Mouse (Mus musculus): Measurements from ENCODE around the gene Cyp26a1. TPM values are rescaled to one million over a fixed set of nuclear protein-coding genes. Genes with fewer than 3 reads are reported as not detected.

Cyp26a1 gene
- total RNA-seq, 2 experiments from 2014 or later = 0.31 TPM; not detected in 1

DNA sequence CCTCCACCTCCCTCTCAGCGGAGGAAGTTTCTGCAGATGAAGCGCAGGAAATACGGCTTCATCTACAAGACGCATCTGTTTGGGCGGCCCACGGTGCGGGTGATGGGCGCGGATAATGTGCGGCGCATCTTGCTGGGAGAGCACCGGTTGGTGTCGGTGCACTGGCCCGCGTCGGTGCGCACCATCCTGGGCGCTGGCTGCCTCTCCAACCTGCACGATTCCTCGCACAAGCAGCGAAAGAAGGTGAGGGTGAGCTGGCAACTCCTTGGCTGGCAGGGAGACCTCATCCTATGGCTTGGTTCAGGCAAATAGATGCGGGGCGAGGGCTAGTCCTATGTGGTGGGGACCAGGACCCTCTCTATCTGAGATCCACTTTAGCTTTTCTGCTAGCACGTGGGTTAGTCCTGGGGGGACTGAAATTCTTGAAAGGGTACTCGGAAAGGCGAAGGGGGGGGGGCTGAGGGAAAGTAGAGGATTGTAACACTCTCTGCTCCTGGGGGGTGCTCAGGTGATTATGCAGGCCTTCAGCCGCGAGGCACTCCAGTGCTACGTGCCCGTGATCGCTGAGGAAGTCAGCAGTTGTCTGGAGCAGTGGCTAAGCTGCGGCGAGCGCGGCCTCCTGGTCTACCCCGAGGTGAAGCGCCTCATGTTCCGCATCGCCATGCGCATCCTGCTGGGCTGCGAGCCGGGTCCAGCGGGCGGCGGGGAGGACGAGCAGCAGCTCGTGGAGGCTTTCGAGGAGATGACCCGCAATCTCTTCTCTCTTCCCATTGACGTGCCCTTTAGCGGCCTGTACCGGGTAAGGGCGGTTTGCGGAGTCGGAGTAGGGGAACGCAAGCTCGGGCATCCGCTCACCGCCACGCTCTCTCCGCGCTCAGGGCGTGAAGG, 919 bp downstream of the Cyp26a1 start:
- no peak for DNase-seq
- intact Hi-C loops (cut with DNase I) = no loop called here

DNA sequence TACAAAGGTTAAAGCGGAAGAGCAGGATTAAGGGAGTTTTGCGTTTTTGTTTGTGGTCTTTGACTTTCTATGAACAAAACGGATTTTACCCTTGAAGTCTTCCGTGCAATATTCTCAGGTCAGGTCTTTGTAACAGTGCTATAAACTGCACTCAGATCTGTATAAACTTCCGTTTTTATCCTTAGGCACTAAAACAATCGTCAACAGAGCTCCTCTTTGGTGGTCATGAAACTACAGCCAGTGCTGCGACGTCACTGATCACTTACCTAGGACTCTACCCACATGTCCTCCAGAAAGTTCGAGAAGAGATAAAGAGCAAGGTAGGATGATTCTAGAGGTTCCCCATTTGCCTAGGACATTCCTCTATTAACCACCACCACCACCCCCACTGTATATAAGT, 2.1 kb downstream of the Cyp26a1 start:
- intact Hi-C loops (cut with DNase I) = no loop called here
- no peak for DNase-seq

DNA sequence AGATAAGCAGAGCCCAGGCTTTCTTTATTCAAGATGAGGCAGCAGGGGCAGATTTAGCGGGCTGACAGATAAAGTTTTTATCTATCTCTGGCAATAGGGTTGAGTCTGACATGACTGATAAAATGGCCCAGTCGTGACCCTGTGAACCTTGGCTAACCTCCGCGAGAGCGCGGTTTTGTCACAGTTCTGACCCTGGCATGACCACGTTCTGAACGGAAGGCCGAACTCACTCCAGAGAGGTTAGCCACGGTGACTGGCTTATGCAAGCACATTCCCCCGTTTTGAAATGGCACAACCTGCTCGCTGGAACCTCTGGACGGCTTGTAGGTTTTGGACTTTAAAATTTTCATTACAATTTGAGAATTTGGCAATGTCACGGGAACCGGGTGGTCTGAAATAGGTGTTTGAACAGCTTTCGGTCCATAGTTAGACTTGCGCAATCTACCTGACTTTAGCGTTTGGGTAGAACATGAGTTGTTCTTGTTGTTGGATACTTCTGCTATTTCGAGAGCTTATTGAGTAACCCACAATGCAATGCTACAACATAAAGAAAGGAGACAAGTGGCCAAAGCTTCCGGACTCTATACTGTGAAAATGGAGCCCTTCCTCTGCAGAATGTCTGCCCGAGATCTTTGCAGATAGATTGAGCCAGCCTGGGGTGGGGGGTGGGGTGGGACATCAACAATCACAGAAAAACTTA, 4.9 kb downstream of the Cyp26a1 start:
- intact Hi-C loops (cut with DNase I) = loop anchor here (1.0 kb wide), 1 partner anchor 185 kb away; no protein-coding TSS in a partner anchor
- no peak for DNase-seq

DNA sequence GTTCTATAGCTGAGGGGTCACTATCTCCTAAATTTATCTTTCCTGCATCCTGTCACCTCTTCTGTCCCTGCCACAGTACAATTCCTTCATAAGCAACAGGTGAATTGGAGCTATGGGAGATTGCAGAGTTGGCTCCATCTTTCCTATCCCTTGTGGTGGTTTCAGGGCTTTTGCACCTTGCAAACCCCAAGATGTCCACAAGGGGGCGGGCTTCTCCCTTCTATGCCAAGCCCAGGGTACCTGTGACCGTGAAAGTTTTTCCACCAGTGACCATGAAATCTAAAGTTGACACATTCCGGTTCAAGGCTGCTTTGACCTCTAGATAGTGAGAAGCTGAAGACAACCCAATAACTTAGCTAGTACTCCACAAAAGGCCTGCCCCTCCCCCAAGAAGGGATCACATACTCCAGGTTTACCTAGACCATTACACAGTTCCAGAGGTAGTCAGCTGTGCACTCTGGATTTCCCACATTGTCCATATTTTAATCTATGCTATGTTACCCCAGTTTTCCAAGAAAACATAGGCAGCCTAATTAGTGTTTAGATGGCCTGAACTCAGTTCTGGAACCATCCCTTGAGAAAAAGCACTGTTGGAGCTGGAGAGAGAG, 6.4 kb downstream of the Cyp26a1 start:
- DNase-seq = peak; percentile 71 to 84
- intact Hi-C loops (cut with DNase I) = loop anchor here (1.0 kb wide), 2 partner anchors 183 to 233 kb away; no protein-coding TSS in a partner anchor

DNA sequence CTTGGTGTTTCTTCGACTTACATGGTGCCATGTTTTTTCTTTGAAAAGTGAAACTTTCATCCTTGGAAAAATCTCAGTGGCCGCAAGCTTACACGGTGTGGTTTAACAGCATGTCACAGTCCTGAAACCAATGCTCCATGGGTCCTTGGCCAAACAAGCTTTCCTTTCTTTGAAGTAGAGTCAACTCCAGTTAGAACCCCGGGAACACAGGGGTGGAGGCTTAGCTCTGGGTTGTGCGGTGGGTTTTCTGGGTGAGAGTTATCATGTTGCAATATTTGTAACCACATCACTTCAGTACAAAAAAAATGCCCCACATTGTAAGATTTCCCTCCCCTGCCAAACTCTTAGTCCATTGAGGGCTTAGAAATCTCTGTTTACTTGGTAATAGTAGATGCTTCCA, 8.1 kb downstream of the Cyp26a1 start:
- intact Hi-C loops (cut with DNase I) = no loop called here
- DNase-seq = no peak

DNA sequence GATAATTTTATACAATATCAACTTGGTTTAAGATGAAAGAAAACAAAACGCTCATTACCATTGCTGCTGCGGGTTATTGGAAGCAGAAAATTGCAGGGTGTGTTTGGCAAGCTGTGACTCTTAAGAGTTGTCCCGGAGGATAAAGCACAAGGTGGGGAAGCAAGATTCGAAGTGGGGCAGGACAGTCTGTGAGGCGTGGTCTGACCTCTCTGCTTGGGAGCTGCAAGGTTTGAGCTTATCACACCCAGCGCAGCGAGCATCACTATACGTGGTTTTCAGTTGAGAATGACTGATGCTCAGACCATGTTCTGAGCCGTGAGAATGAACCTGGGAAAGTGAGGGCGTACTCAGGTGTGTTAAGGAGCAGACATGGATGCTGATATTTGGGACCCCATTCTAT, 17.1 kb downstream of the Cyp26a1 start:
- intact Hi-C loops (cut with DNase I) = no loop called here
- DNase-seq = no peak

DNA sequence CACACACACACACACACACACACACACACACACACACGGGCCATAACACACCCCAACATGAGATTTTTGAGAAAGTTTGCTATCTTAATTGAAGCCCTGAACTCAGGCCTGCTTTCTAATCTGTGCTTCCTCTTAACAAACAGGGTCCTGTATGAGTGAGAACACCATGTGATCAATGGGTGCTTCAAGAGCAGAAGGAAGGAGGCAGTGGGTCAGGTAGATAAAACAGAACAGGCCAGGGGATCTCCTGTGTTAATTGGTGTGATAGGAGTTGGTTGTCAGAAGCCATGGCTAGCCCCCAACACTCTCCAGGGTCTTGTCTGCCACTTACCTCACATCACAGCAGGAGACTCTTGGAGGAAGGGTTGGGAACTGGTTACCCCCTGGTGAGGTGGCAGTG, 18.4 kb downstream of the Cyp26a1 start:
- intact Hi-C loops (cut with DNase I) = no loop called here
- no peak for DNase-seq

DNA sequence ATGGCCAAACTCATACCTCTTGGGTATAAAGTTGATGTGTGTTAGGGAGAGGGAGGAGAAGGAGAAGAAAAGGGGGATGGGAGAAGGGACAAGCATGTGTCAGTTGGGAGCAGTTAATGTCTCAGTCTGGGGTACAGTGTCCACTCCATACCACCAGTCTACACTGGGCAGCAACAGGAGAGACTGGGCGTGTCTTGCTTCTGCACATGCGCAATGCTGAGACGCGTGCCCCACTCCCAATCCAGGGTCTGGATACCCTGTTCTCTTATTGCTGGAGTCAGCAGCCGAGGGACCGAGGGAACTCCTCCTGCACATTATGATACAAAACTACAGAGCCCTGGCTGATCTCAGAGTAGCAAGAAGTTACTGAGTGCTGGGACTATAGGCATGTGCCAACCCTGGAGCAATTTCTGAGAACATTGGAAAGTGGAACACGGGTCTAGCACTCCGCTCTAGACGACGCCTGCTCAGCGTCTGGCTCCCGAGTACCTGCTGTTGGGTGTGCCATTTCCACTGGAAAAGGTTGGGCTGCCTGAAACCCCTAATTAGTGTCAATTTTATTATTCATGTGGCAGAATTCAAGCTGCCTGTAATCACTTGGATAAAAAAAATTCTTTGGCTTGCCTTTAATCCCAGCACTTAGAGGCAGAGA, 19.1 kb downstream of the Cyp26a1 start:
- no peak for DNase-seq
- intact Hi-C loops (cut with DNase I) = no loop called here

DNA sequence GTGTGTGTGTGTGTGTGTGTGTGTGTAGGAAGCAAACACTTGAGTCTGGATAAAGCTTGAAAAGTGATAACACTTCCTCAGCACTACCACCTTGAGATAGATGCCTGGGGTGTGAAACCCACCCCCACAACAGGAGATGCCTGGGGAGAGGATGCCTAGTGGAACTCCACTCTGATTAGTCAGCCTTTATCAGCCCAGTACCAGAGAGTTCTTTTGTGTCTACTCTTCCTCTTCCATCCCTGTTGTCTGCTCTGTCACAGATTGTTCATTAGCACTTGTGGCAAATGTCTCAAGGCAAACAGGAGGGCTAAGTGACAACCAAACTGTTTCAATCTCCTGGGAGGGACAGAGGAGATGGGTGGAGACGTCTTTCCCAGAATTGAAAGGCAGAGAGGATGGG, 21.6 kb downstream of the Cyp26a1 start:
- DNase-seq = no peak
- intact Hi-C loops (cut with DNase I) = no loop called here

DNA sequence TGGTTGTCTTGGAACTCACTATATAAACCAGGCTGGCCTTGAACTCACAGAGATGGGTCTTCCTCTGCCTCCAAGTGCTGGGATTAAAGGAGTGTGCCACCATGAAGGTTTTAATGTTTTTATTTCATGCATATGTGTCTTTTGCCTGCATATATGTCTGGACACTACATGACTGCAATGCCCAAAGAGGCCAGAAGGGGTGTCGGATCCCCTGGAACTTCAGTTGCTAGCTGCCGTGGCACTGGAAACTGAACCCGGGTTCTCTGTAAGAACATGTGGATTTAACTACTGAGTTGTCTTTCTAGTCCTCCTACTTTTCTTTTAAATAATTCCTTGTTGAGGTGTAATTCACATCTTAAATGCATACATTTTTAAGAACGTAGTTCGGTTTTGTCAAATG, 27.0 kb downstream of the Cyp26a1 start:
- no peak for DNase-seq
- intact Hi-C loops (cut with DNase I) = no loop called here

DNA sequence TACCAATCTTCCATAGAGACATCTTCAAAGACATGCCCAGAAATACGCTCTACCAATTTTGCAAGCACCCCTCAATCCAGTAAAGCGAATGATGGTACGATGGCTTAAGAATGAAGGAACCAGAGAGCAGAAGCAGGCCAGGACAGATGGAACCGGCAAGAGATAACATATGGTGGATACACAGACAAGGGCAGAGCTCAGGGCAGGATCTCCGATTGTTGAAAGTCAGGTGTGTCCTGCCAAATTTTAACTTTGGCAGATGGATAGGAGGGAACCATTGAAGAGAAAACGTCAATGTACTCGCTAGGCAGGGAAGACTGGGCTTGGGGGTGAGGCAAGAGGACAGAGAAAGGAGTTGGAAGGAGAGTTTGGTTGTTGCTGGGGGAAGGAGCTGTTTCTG, 29.0 kb downstream of the Cyp26a1 start:
- DNase-seq = no peak
- intact Hi-C loops (cut with DNase I) = no loop called here

DNA sequence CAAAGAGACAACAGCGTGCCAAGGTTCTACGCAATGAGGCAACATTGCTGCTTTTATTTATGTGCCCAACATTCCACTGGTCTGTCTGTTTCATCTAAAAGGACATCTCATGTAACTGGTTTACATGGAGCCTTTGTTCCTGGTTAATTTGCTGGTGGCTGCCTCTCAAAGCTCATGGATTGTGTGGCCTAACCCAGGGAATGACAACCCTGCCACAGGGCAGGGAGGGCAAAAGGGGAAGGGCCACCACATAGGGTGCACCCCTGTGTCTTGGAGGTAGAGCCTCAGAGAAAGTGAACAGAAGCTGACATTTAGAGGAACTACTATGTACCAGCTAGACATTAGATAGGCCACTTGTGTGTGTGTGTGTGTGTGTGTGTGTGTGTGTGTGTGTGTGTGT, 29.8 kb downstream of the Cyp26a1 start:
- intact Hi-C loops (cut with DNase I) = no loop called here
- DNase-seq = no peak

DNA sequence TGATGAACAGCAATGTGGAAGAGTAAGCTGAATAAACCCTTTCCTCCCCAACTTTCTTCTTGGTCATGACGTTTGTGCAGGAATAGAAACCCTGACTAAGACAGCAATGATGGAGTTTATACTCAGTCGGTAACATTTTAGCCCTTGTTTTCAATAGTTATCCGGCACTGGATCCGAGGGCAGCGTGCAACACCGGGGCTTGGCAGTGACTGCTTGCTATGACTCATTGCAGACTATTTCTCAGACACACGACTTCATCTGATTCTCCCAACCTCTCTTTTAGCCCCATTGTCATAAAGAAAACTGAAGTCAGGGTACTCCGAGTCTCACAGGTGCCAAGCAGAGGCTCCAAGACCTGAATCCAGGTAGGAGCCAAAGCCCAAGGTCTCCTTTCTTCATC, 37.8 kb downstream of the Cyp26a1 start:
- intact Hi-C loops (cut with DNase I) = no loop called here
- no peak for DNase-seq

DNA sequence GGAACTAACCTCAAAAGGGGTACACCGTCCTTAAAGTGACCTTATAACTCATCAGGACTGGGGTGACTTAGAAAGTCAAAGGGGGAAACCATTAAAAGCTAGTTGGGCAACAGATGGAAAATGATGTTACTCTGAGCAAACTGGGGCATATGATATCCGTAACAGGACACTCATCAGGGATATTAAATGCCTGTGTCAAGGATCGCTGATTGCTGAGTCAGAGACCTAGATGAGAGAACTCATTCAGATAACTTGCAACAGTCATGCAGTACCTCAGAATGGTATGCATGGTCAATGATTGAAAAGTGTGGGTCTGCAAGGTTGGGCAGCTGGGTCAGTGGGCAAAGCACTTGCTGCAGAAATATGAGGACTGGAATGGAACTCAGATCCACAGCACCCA, 41.0 kb downstream of the Cyp26a1 start:
- DNase-seq = no peak
- intact Hi-C loops (cut with DNase I) = no loop called here

DNA sequence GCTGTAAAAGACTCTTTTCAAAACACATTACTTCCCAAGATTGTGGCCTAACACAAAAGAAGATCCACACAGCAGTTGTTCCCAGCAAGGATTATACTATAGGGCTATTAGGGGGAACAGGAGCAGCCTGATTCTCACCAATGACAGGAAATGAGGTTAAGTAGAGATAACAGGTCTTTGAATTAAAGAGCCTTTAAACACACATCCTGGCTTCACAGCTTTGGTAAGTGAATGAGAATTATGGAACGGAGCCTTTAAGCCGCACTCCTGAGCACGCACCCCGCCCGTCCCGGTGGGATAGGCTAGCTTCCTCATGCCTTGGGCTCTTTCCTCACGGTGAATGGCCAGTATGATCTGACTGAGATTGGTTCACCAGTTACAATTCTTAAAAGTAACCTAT, 42.4 kb downstream of the Cyp26a1 start:
- DNase-seq = no peak
- intact Hi-C loops (cut with DNase I) = no loop called here

Other genes with a start within 250 kb of the Cyp26a1 start
- gene Exoc6, start 147.4 kb upstream of the Cyp26a1 start, total RNA-seq (2021) = 10 to 100 TPM; 27.5 to 29.7 TPM
- under 1 TPM in 1 of 2 experiments, not detected in 1; 0.12 TPM for gene Cyp26c1, start 12.2 kb upstream of the Cyp26a1 start, total RNA-seq (2021)

Data from heart, postnatal 14 days (tissue).